In genomic region chr11:35537128-35538088, GRCm38 (mm10) we compare ENCODE assay signal across 10 mouse cellular contexts.
DNase-seq lines count a peak whose midpoint lies in the region; ATAC-seq lines count a peak whose summit lies in the region.
"Had no signal": no experiment of that assay in that cellular context is flagged by ENCODE, and none has a peak within 500 bp of the region (broad histone marks: within the 10 kb centered on the region; RNA-seq: fewer than 3 reads in every experiment).

No protein-coding gene starts in this region.

- H3K36me3 ChIP-seq in forebrain, embryonic 11.5 days (ENCODE audit: control insufficient read depth, insufficient read depth, low read length) = no peaks in the 10 kb centered on the region
- H3K36me3 ChIP-seq in midbrain, embryonic 10.5 days = no peaks in the 10 kb centered on the region
- H3K36me3 ChIP-seq: embryonic facial prominence, embryonic 12.5 days; heart, embryonic 12.5 days had no signal

- WGBS in forebrain, embryonic 11.5 days = 51% methylated on average over 18 of the region's 18 CpGs
- 41% methylated on average over 18 of the region's 18 CpGs for WGBS in midbrain, embryonic 10.5 days

- ATAC-seq in forebrain, embryonic 11.5 days (replicated peaks; ENCODE audit: low FRiP score) = peak; percentile 76
- no peak for ATAC-seq in monocyte, adult 5-6 weeks (replicated peaks; ENCODE audit: insufficient number of reproducible peaks, low FRiP score, low TSS enrichment, poor library complexity, severe bottlenecking)

- H3K27me3 ChIP-seq in forebrain, embryonic 11.5 days (ENCODE audit: control insufficient read depth, insufficient read depth, low read length) = no peaks in the 10 kb centered on the region; the same call in none of the 2 replicates
- H3K27me3 ChIP-seq in midbrain, embryonic 10.5 days (ENCODE audit: low read depth, poor library complexity, severe bottlenecking) = peaks cover 50% of the 10 kb centered on the region
- H3K27me3 ChIP-seq: embryonic facial prominence, embryonic 12.5 days; heart, embryonic 12.5 days had no signal

- no peak overlapping the region for H3K27ac ChIP-seq in forebrain, embryonic 11.5 days (ENCODE audit: low read depth, low read length)
- peak overlapping the region; percentile 77 for H3K27ac ChIP-seq in midbrain, embryonic 10.5 days (replicated peaks)
- H3K27ac ChIP-seq: embryonic facial prominence, embryonic 12.5 days had no signal

- peak; percentile 71 for DNase-seq in 3T3-L1 (ENCODE audit: low read depth, low spot score)
- DNase-seq in R1 (ENCODE audit: low read depth, low spot score) = peak; percentile 34
- no peak for DNase-seq in forebrain, embryonic 11.5 days (ENCODE audit: low spot score)
- peak; percentile 67 for DNase-seq in midbrain, embryonic 10.5 days (ENCODE audit: low spot score)
- no peak for DNase-seq in layer of hippocampus, postnatal 25 days (ENCODE audit: extremely low spot score in 1 of 2, low spot score in 1 of 2)
- no peak for DNase-seq in natural killer cell, adult 2 months (ENCODE audit: low spot score in 2 of 2)
- DNase-seq: liver had no signal

- peaks cover 9% of the 10 kb centered on the region; the same call in 1 of the 2 replicates for H3K4me1 ChIP-seq in forebrain, embryonic 11.5 days (replicated peaks; ENCODE audit: control insufficient read depth, insufficient read depth, low read length)
- peaks cover 77% of the 10 kb centered on the region for H3K4me1 ChIP-seq in midbrain, embryonic 10.5 days

- H3K9ac ChIP-seq in forebrain, embryonic 11.5 days (ENCODE audit: low read length) = no peak overlapping the region
- H3K9ac ChIP-seq: embryonic facial prominence, embryonic 12.5 days; heart, embryonic 12.5 days had no signal

- no peaks in the 10 kb centered on the region for H3K9me3 ChIP-seq in forebrain, embryonic 11.5 days (ENCODE audit: control insufficient read depth, low read length)
- no peaks in the 10 kb centered on the region for H3K9me3 ChIP-seq in midbrain, embryonic 10.5 days (replicated peaks)
- H3K9me3 ChIP-seq: embryonic facial prominence, embryonic 12.5 days; heart, embryonic 12.5 days had no signal

- H3K4me3 ChIP-seq in forebrain, embryonic 11.5 days (ENCODE audit: low read depth, low read length) = no peak overlapping the region
- peak overlapping the region; percentile 21; the same call in 1 of the 2 replicates for H3K4me3 ChIP-seq in midbrain, embryonic 10.5 days
- H3K4me3 ChIP-seq: embryonic facial prominence, embryonic 12.5 days; heart, embryonic 12.5 days had no signal

- no peak overlapping the region for H3K4me2 ChIP-seq in forebrain, embryonic 11.5 days (ENCODE audit: low read depth, low read length, severe bottlenecking)
- H3K4me2 ChIP-seq: embryonic facial prominence, embryonic 12.5 days; heart, embryonic 12.5 days had no signal

Comparison
In these comparisons a context has a peak if more than half of its experiments do, and no peak if none do; other contexts are left out.
1. DNase-seq: peak in 3T3-L1 (single experiment), R1 (single experiment) and midbrain, embryonic 10.5 days (single experiment); none in forebrain, embryonic 11.5 days (single experiment), layer of hippocampus, postnatal 25 days (0 of 2) and natural killer cell, adult 2 months (0 of 2).